Mouse (Mus musculus) intestine, embryonic 15.5 days (tissue): ENCODE results near the gene Zbtb11. TPM values are rescaled to one million over a fixed set of nuclear protein-coding genes. Genes with fewer than 3 reads are reported as not detected.
"Not testable (repeated sequence)": the region's sequence is repeated elsewhere in the genome, so short reads cannot be mapped to it uniquely, and the experiment has no call there.

Experiments used
- ATAC-seq: fragments of 200-750 bp; cut with Nextera tagmentation; 2 replicates; pipeline ENCODE4 v1.8.0; 2017; ENCODE audit warnings: moderate TSS enrichment, moderate library complexity
- H3K27ac ChIP-seq: fragments of 300-500 bp; sonication (generic); 2 replicates; pipeline ENCODE4 v1.5.1; 2015; ENCODE audit warnings: mild to moderate bottlenecking, inconsistent platforms
- H3K27me3 ChIP-seq: fragments of 300-500 bp; sonication (generic); replicated peaks from 2 replicates; pipeline ENCODE4 v1.6.1; 2015; ENCODE audit warnings: inconsistent platforms
- H3K36me3 ChIP-seq: fragments of 300-500 bp; sonication (generic); 2 replicates; pipeline ENCODE4 v1.6.1; 2015; ENCODE audit warnings: inconsistent platforms
- H3K4me1 ChIP-seq: fragments of 300-500 bp; sonication (generic); replicated peaks from 2 replicates; pipeline ENCODE4 v1.6.1; 2015; ENCODE audit warnings: inconsistent platforms
- H3K4me2 ChIP-seq: fragments of 300-500 bp; sonication (generic); replicated peaks from 2 replicates; pipeline ENCODE4 v1.6.1; 2015; ENCODE audit warnings: mild to moderate bottlenecking, inconsistent platforms
- H3K4me3 ChIP-seq: fragments of 300-500 bp; sonication (generic); replicated peaks from 2 replicates; pipeline ENCODE4 v1.5.1; 2015; ENCODE audit warnings: inconsistent platforms
- H3K9ac ChIP-seq: fragments of 300-500 bp; sonication (generic); 2 replicates; pipeline ENCODE4 v1.6.1; 2015; ENCODE audit warnings: inconsistent platforms
- H3K9me3 ChIP-seq: fragments of 300-500 bp; sonication (generic); 2 replicates; pipeline ENCODE4 v1.6.1; 2016; ENCODE audit warnings: inconsistent platforms
- WGBS: fragments of 180-500 bp; shearing (Covaris S2); methylation state at CpG from one replicate; pipeline ENCODE4 v1.1.7; 2015; 5-methylcytosine and 5-hydroxymethylcytosine counted together
- polyA plus RNA-seq: library from polyadenylated mRNA; unstranded; fragments of >200 nt; fragmentation: Nextera tagmentation; extraction: Ambion mirVana; gene quantifications from 2 replicates; pipeline ENCODE4 v1.2.1, GENCODE M21; 2015

Zbtb11 gene
- polyA plus RNA-seq, 1 experiment from 2014 or later, result 15.3 TPM

- 38% methylated on average over 12 of the region's 12 CpGs for WGBS
- no peak for ATAC-seq
- H3K4me3 ChIP-seq, result peak overlapping the region; percentile 88
- H3K27ac ChIP-seq, result no peak overlapping the region
- H3K9ac ChIP-seq, result peak overlapping the region; percentile 95
- H3K9me3 ChIP-seq, result no peaks in the 10 kb centered on the region
- H3K4me2 ChIP-seq, result peak overlapping the region; percentile 62
- no peaks in the 10 kb centered on the region for H3K27me3 ChIP-seq
- H3K36me3 ChIP-seq, result no peaks in the 10 kb centered on the region
- H3K4me1 ChIP-seq, result 0 out of 2 replicates have a peak, but pooled peaks cover 4% of the 10 kb centered on the region
Measured at GRCm38 (mm10) chr16:56027854-56028629, 54.4 kb downstream of the Zbtb11 start.

DNA sequence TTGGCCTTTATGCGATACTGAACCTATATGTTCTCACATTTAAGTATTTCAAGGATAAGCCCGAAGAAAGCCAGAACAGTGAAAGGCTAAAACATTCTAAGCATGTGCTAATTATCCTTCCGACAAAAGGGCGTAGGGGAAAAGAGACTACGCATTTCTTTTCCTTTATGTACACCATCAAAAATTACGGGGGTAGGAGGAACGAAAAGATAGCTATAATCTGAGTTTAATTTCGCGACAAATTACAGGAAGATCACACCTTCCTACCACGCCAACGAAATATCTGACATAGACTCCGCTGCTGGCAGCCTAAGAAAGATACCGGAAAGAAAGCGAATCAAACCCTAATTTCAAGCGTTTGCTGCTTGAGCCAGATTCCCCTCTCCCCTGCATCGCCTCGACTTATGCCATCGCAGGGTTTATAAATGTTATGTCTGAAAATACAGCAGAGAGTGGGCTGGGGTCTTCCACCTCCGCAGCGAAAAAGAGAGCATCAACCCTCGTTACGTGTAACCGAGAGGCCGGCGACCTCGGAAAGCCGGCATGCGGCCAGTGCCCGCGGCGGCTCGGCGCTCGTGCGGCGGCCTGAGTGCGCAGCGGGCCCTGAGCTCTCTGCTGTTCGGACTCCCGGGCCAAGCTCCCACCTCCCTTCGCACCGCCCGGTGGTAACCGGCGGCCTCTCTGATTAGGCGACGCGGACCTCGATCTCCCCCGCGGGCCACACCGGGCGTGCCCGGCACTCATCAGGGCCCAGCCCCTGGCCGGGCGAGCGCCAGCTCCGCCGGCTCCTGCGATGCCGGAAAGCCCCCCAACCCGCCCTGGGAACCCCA is 55.3 kb downstream of the Zbtb11 start:
- no peaks in the 10 kb centered on the region for H3K36me3 ChIP-seq
- H3K27ac ChIP-seq, result peak overlapping the region; percentile 85
- no peaks in the 10 kb centered on the region for H3K9me3 ChIP-seq
- peak overlapping the region; percentile 95 for H3K9ac ChIP-seq
- peak overlapping the region; percentile 62 for H3K4me2 ChIP-seq
- peak; percentile 94 for ATAC-seq
- under 1% methylated on average over 62 of the region's 62 CpGs for WGBS
- 0 out of 2 replicates have a peak, but pooled peaks cover 4% of the 10 kb centered on the region for H3K4me1 ChIP-seq
- peak overlapping the region; percentile 88 for H3K4me3 ChIP-seq
- H3K27me3 ChIP-seq, result no peaks in the 10 kb centered on the region

DNA sequence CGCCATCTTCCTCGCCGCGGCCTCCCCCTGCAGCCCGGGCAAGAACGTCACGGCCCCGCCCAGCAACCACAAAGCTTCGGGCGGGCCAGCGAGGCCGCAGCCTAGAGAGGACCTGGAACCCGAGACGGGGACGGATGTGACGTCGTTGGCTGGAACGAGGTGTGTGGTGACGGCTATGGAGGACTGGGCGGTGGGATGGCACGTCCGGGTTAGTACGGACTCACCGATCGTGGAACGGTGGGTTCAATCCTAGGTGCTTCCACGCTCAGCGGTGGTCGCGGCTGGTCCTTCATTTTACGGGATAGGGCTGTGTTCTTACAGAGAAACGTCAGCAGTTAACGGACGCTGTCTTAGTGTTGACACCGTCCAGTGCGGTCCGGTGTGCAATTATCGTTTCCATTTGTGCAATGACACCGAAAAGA is 56.0 kb downstream of the Zbtb11 start, which contains the start of gene Pcnp:
Pcnp (minus strand) TSS at position 79 of the 422 bp plus-strand sequence.
- Histone ChIP-seq H3K9me3 (no peaks in the 10 kb centered on the region), H3K36me3 (no peaks in the 10 kb centered on the region), H3K27me3 (no peaks in the 10 kb centered on the region), H3K9ac (peak within 1 kb of the TSS; percentile 95), H3K4me3 (peak within 1 kb of the TSS; percentile 88), H3K4me2 (peak within 1 kb of the TSS; percentile 62), H3K4me1 (0 out of 2 replicates have a peak, but pooled peaks cover 4% of the 10 kb centered on the region), H3K27ac (peak within 1 kb of the TSS; percentile 85)
- ATAC-seq, result peak; percentile 99
- 0% methylated on average over 39 of the region's 39 CpGs for WGBS

DNA sequence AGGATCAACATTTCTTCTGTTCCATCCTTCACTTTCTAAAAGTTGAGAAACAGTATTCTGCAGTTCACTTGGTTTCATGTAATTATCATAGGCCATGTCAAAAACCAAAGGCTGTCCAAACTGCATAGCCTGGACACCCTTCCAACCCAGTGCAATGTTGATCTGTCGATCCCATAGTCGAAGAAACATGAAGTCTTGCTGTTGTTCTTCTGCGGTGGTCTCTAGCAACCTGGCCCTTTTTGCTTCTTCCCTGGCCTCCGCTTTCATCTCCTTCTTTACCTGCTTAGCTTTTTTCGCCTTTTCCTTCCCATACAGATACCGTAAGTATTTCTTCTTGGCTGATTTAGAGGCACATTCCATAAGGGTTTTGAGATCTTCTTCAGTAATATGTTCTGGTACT is 60.9 kb downstream of the Zbtb11 start:
- WGBS, result 94% methylated on average over 6 of the region's 6 CpGs
- H3K9me3 ChIP-seq, result no peaks in the 10 kb centered on the region
- H3K9ac ChIP-seq, result no peak overlapping the region
- no peak overlapping the region for H3K4me2 ChIP-seq
- ATAC-seq, result no peak
- H3K4me3 ChIP-seq, result no peak overlapping the region
- H3K27ac ChIP-seq, result no peak overlapping the region
- H3K27me3 ChIP-seq, result no peaks in the 10 kb centered on the region
- peaks cover 6% of the 10 kb centered on the region for H3K4me1 ChIP-seq
- H3K36me3 ChIP-seq, result peaks cover 2% of the 10 kb centered on the region; the same call in 1 of the 2 replicates

DNA sequence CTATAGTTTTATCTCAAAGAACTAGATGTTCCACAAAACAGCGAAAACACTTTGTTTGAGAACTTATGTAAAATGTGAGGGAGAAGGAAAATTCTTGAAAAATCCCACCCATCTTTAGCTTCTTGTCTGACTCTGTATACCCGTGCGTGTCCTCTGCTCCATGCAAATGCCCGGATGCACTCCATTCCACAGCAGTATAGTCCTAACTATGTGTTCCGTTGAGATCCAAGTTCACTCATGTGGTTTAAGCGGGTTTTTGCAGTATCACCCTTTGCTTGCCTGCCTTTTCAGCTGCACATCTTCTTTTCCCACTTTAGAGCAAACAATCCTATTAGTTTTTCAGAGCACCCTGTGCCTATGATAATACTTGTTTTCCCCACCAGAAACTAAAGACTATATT is 62.8 kb downstream of the Zbtb11 start:
- peak overlapping the region; percentile 90 for H3K9ac ChIP-seq
- H3K36me3 ChIP-seq, result peaks cover 2% of the 10 kb centered on the region; the same call in 1 of the 2 replicates
- peak overlapping the region; percentile 66 for H3K4me2 ChIP-seq
- no peak overlapping the region for H3K27ac ChIP-seq
- peak overlapping the region; percentile 68 for H3K4me3 ChIP-seq
- H3K9me3 ChIP-seq, result no peaks in the 10 kb centered on the region
- 52% methylated on average over 6 of the region's 6 CpGs for WGBS
- no peaks in the 10 kb centered on the region for H3K27me3 ChIP-seq
- no peak for ATAC-seq
- peaks cover 6% of the 10 kb centered on the region for H3K4me1 ChIP-seq

DNA sequence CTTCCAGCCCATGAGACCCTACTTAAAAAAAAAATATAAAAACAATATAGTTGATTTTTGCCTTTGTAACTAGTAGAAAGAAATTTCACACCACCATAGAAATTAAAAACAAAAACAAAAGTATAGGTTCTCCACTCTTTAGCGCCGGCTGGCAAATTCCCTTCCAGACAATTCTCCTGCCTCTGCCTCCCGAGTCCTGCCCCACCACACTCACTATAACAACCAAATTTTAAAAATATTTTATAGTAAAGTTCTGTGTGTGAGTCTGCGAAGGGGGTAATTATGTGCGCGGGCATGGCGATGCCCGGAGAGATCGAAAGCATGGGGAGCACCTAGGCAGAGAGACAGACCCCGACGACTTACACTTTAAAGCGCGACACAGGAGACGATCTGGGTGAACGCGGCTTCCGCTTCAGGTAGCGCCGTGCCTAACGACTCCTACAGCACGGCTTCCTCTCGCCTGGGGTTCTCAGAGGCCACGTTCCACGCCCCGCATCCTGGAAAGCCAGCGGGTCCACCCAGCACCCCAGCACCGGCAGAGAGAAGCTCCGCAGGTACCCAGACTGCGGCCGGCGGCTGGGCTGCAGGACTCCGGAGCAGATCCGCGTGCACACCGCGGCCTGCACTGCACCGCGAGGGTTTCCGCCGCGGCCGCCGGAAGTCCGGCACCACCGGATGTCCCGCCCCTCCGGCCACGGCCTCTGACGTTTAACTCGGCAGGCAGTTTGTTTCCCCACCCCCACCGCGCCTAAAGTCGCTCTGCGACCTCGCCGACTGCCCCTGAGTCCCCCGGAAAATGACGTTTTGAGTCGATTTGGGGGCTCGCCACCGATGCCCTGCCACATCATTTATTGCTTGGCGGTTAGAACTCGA is 63.7 kb downstream of the Zbtb11 start, which contains the start of gene Trmt10c:
Trmt10c (minus strand) TSS at position 682 of the 873 bp plus-strand sequence.
- peak; percentile 100 for ATAC-seq
- H3K36me3 ChIP-seq, result peaks cover 2% of the 10 kb centered on the region; the same call in 1 of the 2 replicates
- no peaks in the 10 kb centered on the region for H3K9me3 ChIP-seq
- H3K27ac ChIP-seq, result peak within 1 kb of the TSS; percentile 93
- H3K4me3 ChIP-seq, result peak within 1 kb of the TSS; percentile 68
- peaks cover 6% of the 10 kb centered on the region for H3K4me1 ChIP-seq
- peak within 1 kb of the TSS; percentile 66 for H3K4me2 ChIP-seq
- H3K27me3 ChIP-seq, result no peaks in the 10 kb centered on the region
- peak within 1 kb of the TSS; percentile 90 for H3K9ac ChIP-seq
- under 1% methylated on average over 63 of the region's 63 CpGs for WGBS

- WGBS, result 26% methylated on average over 8 of the region's 8 CpGs
- ATAC-seq, result peak; percentile 42
Measured at GRCm38 (mm10) chr16:56038090-56038489, 64.4 kb downstream of the Zbtb11 start.

DNA sequence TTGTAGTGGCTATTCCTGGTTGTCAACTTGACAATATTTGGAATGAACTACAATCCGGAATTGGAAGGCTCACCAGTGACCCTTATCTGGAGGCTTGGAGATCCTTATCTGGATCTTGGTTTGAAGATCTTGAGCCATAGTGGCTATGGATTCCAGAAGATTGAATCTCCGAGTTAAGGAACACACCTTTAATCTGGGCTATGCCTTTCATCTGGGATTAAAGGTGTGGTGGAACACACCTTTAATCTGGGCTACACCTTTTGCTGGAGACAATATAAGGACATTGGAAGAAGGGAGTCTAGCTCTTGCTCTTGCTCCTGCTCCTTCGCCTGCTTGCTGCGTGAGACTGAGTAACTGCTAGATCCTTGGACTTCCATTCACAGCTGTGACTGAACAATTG is 74.4 kb downstream of the Zbtb11 start, which contains the start of gene Senp7:
Senp7 (plus strand) TSS at position 301 of the 400 bp plus-strand sequence.
- H3K4me1 ChIP-seq, H3K9me3 ChIP-seq, H3K27me3 ChIP-seq, H3K9ac ChIP-seq, H3K36me3 ChIP-seq, H3K27ac ChIP-seq, H3K4me2 ChIP-seq, ATAC-seq, H3K4me3 ChIP-seq: not testable (repeated sequence)
- no CpG with 5 or more reads among the region's 4 CpGs for WGBS

More at GRCm38 (mm10) chr16:56038090-56038489, 64.4 kb downstream of the Zbtb11 start:
- no peaks in the 10 kb centered on the region for H3K27me3 ChIP-seq
- peaks cover 2% of the 10 kb centered on the region; the same call in 1 of the 2 replicates for H3K36me3 ChIP-seq
- no peaks in the 10 kb centered on the region for H3K9me3 ChIP-seq
- peak overlapping the region; percentile 90 for H3K9ac ChIP-seq
- peak overlapping the region; percentile 68 for H3K4me3 ChIP-seq
- peak overlapping the region; percentile 66 for H3K4me2 ChIP-seq
- H3K27ac ChIP-seq, result peak overlapping the region; percentile 93
- H3K4me1 ChIP-seq, result peaks cover 6% of the 10 kb centered on the region

DNA sequence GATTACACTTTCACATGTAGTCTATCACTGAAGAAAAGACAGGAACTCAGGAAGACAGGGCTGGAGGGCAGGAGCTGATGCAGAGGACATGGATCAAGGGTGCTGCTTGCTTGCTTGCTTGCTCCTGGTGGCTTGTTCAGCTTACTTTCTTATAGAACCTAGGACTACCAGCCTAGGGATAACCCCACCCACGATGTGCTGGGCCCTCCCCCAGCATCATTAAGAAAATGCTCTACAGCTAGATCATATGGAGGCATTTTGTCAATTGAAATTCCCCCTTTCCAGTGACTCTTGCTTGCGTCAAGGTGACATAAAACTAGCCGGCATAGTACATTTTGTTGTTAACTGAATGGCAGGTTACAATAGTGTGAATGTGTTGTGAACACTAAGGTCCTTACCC is 82.2 kb downstream of the Zbtb11 start:
- Histone ChIP-seq H3K27ac (no peak overlapping the region), H3K4me3 (no peak overlapping the region), H3K9ac (no peak overlapping the region), H3K4me2 (no peak overlapping the region), H3K27me3 (no peaks in the 10 kb centered on the region), H3K9me3 (no peaks in the 10 kb centered on the region), H3K36me3 (no peaks in the 10 kb centered on the region), H3K4me1 (no peaks in the 10 kb centered on the region)
- no peak for ATAC-seq
- 73% methylated on average over 3 of the region's 3 CpGs for WGBS

DNA sequence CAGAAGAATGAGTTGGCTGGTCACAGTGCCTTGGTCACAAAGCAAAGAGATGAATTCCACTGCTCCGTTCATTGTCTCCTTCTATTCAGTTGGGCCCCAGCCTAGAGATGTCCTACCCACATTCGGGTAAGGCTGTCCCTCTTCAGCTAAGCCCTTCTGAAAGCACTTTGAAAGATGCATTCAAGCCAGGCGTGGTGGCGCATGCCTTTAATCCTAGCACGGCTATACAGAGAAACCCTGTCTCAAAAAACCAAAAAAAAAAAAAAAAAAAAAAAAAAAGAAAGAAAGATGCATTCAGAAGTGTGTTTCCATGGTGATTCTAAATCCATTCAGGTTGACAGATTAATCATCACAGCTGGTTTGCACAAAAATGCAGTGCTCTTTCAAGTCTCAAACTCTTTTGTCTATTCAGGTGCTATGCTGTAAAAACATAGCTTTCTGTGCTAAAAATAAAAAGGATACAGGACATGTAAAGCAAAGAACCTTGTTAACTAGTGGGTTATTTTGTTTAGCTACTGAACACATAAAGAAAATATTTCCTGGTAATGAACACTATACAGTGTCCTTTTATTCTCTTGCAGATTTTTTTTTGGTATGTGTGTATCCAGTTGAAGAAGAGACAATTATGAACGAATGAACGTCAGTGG is 83.4 kb downstream of the Zbtb11 start:
- Histone ChIP-seq H3K27me3 (no peaks in the 10 kb centered on the region), H3K36me3 (no peaks in the 10 kb centered on the region), H3K4me2 (no peak overlapping the region), H3K9ac (no peak overlapping the region), H3K27ac (no peak overlapping the region), H3K4me1 (no peaks in the 10 kb centered on the region), H3K4me3 (no peak overlapping the region), H3K9me3 (no peaks in the 10 kb centered on the region)
- ATAC-seq, result no peak
- 76% methylated on average over 7 of the region's 7 CpGs for WGBS

GRCm38 (mm10) chr16:56058151-56058550 is 84.5 kb downstream of the Zbtb11 start:
- ATAC-seq, result no peak
- no peaks in the 10 kb centered on the region for H3K36me3 ChIP-seq
- 82% methylated on average over 10 of the region's 10 CpGs for WGBS
- no peak overlapping the region for H3K4me3 ChIP-seq
- H3K9ac ChIP-seq, result no peak overlapping the region
- H3K27me3 ChIP-seq, result no peaks in the 10 kb centered on the region
- no peaks in the 10 kb centered on the region for H3K4me1 ChIP-seq
- no peak overlapping the region for H3K27ac ChIP-seq
- H3K4me2 ChIP-seq, result no peak overlapping the region
- no peaks in the 10 kb centered on the region for H3K9me3 ChIP-seq
